Mouse (Mus musculus) left cerebral cortex, adult 2 months (tissue): ENCODE data around the gene Zc3h18. TPM values are rescaled to one million over a fixed set of nuclear protein-coding genes. Genes with fewer than 3 reads are reported as not detected.
A peak's percentile ranks its signal among the peaks of the same experiment; 100 is the strongest.

Experiments
- DNase-seq, 2 experiments: peaks; one replicate each; pipeline ENCODE4 v3.0.0; 2021 to 2022; ENCODE audit warnings: low spot score in 2 of 2, mixed read lengths in 1 of 2; ENCODE audit errors: extremely low spot score in 1 of 2
- H3K27ac ChIP-seq: fragments of 200-600 bp; 2 replicates; pipeline ENCODE4 v1.8.1; 2022
- H3K4me3 ChIP-seq: fragments of 200-600 bp; 2 replicates; pipeline ENCODE4 v1.8.1; 2022
- CTCF ChIP-seq: fragments of 200-600 bp; IDR thresholded peaks from 2 replicates; pipeline ENCODE4 v1.8.1; 2022; ENCODE audit warnings: antibody characterized with exemption, mild to moderate bottlenecking, moderate library complexity
- intact Hi-C: fragments of 180-260 bp; cut with DNase I; formaldehyde crosslinking; loops from one replicate; pipeline ENCODE4 v1.15.1; 2025
- total RNA-seq, 2 experiments: library from RNA; stranded (reverse); gene quantifications; 2 replicates each; pipeline ENCODE4 v1.2.3; 2021

The Zc3h18 gene
- total RNA-seq, 2 experiments from 2014 or later: 42.3 to 45.0 TPM

- intact Hi-C loops: no loop called here
- H3K4me3 ChIP-seq: no peak overlapping the region
- no peak for DNase-seq
- no peak overlapping the region for H3K27ac ChIP-seq
- TF ChIP-seq CTCF: no peak
Observed at GRCm38 (mm10) chr8:122414311-122414710, 37.9 kb downstream of the Zc3h18 start.

GRCm38 (mm10) chr8:122415554-122415953 is 39.1 kb downstream of the Zc3h18 start:
- intact Hi-C loops: no loop called here
- no peak overlapping the region for H3K4me3 ChIP-seq
- no peak overlapping the region for H3K27ac ChIP-seq
- TF ChIP-seq CTCF: no peak
- no peak for DNase-seq

GRCm38 (mm10) chr8:122419881-122420555 is 43.6 kb downstream of the Zc3h18 start:
- intact Hi-C loops: no loop called here
- DNase-seq: peak; percentile 30 to 59
- TF ChIP-seq CTCF: no peak; the same call in 1 of the 2 replicates
- no peak overlapping the region for H3K4me3 ChIP-seq
- no peak overlapping the region; the same call in 1 of the 2 replicates for H3K27ac ChIP-seq

GRCm38 (mm10) chr8:122421376-122422070 is 45.1 kb downstream of the Zc3h18 start, which contains the start of gene Il17c:
TSS of gene Il17c (plus strand) at chr8:122422020.
- TF ChIP-seq CTCF: no peak
- Histone ChIP-seq H3K4me3 (no peak within 1 kb of the TSS), H3K27ac (no peak within 1 kb of the TSS)
- intact Hi-C loops: no loop called here
- no peak for DNase-seq

- DNase-seq: no peak
- no peak overlapping the region for H3K4me3 ChIP-seq
- H3K27ac ChIP-seq: no peak overlapping the region
- intact Hi-C loops: no loop called here
- TF ChIP-seq CTCF: no peak
Observed at GRCm38 (mm10) chr8:122423217-122423616, 46.8 kb downstream of the Zc3h18 start.

- H3K27ac ChIP-seq: no peak overlapping the region
- intact Hi-C loops: no loop called here
- no peak overlapping the region for H3K4me3 ChIP-seq
- no peak for DNase-seq
- no peak for TF ChIP-seq CTCF
Observed at GRCm38 (mm10) chr8:122423659-122424058, 47.2 kb downstream of the Zc3h18 start.

GRCm38 (mm10) chr8:122426145-122426544 is 49.7 kb downstream of the Zc3h18 start:
- TF ChIP-seq CTCF: no peak
- intact Hi-C loops: no loop called here
- no peak for DNase-seq
- Histone ChIP-seq H3K4me3 (no peak overlapping the region), H3K27ac (no peak overlapping the region)

- no peak for TF ChIP-seq CTCF
- DNase-seq: no peak
- H3K27ac ChIP-seq: no peak overlapping the region
- no peak overlapping the region for H3K4me3 ChIP-seq
- intact Hi-C loops: no loop called here
Observed at GRCm38 (mm10) chr8:122427607-122428006, 51.2 kb downstream of the Zc3h18 start.

- Histone ChIP-seq H3K4me3 (no peak overlapping the region), H3K27ac (no peak overlapping the region)
- no peak for DNase-seq
- TF ChIP-seq CTCF: no peak
- intact Hi-C loops: no loop called here
Observed at GRCm38 (mm10) chr8:122428163-122428562, 51.8 kb downstream of the Zc3h18 start.

- no peak for TF ChIP-seq CTCF
- Histone ChIP-seq H3K27ac (no peak overlapping the region), H3K4me3 (no peak overlapping the region)
- DNase-seq: no peak
- intact Hi-C loops: no loop called here
Observed at GRCm38 (mm10) chr8:122430058-122430636, 53.7 kb downstream of the Zc3h18 start.

- no peak for DNase-seq
- Histone ChIP-seq H3K4me3 (no peak overlapping the region), H3K27ac (no peak overlapping the region)
- no peak for TF ChIP-seq CTCF
- intact Hi-C loops: no loop called here
Observed at GRCm38 (mm10) chr8:122430646-122431045, 54.2 kb downstream of the Zc3h18 start.

GRCm38 (mm10) chr8:122431694-122432442 is 55.5 kb downstream of the Zc3h18 start:
- intact Hi-C loops: no loop called here
- Histone ChIP-seq H3K4me3 (peak overlapping the region; percentile 36), H3K27ac (peak overlapping the region; percentile 65)
- no peak for TF ChIP-seq CTCF
- no peak for DNase-seq
